Mouse (Mus musculus): ENCODE results near the gene Myo1d. TPM values are rescaled to one million over a fixed set of nuclear protein-coding genes. Genes with fewer than 3 reads are reported as not detected.

The Myo1d gene
- total RNA-seq, 1 experiment from 2014 or later = 82.4 TPM

DNA sequence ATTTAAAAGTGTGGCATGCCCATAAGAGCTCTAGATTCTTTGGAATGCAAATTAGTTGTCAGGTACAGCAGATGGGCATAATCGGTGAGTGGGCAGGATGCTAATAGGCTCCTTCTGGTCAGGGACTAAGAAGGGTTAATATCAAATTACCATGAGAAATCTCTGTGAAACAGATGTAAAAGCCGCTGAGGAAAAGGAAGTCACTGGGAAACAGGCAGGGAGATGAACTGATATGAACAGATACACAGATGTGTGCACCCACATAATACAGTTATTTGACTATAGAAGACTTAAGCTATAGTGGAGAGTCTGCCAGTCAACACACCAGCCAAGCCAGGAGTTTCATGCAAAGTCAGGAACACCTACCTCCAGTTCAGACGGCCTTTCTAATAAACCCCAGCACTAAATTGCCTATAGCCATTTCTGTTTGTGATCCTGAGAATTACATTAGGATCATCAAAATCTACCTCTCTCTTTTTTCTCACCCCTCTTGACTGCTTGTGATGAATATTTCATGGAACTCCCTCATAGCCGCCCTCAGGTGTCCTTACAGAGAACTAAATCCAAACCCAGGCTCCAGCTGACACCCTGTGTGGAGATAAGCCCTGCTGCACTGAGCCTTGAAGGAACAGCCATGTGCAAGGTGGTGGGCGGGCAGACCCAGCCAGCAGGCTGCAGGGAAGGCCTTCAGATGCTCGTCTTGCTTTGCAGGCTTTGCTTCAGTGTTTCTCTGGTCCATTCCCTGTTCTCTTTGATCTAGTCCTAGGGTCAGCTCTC, 164.7 kb downstream of the Myo1d start:
- DNase-seq = no peak

DNA sequence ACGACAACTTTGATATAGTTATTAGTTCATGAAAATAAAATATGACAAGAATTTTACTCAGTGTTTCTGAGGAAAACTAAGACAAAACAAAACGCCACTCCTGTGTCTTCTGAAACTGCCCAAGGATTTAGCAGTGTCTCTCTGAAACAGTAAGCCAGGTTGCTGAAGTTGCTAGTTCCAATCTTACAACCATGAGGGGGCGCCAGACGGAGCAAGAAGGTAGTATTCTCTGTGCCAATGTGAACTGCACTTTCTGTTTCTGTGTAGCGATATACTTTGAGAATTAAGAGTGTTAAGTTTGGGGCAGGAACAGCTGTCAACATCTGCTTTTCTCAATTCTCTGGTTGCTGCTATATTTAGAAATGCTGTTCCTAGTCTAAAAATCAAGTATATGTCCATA, 165.4 kb downstream of the Myo1d start:
- no peak for DNase-seq

DNA sequence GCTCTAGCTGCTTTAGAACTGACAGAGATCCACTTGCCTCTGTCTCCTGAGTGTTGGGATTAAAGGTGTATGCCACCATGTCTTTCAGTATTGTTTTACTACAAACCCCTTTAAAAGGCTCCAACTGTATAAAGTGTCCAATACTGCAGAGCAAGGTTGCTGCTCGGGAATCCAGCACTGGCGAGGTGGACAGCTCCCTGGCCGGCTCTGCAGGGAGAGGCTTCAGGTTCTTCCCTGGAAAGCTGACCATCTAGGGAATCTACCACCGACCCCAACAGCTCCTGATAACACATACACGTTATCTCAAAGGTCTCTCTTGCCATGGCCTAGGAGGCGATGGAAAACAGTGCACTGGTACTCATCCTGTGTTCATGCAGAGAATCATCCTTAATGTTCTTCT, 166.3 kb downstream of the Myo1d start:
- DNase-seq = peak; percentile 36

DNA sequence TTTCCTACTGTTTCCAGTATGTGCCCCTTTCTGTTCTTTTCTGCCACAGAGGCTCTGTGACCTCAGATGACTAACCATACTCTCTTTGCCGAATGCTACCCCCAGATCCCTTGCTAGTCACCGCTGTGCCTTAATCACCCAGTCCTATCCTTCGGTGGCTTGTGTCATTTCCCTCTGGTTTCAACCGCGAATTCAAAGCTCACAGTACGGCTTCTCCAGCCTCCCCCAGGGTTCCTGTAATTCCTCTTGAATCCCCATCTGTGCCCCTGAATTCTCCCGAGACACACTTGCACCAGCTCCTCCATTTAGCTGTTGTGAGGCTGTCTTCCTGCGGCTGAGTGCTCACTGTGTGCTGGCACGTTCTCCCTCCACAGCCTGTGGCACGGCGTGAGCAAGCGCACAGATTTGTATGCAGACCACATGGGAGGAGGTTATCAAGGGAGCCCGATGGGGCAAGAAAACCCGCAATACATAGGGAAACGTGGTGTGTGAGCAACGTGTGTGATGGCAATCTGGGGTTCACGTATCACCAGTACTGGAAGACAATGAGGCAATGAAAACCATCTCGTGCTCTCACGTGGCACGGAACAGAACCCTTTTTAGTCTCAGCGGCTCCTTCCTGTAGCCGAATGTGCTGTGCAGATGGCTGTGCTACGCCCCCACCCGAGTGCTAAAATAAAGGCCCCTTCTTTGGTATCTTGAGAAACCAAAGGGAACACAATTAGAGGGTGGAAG, 177.0 kb downstream of the Myo1d start:
- DNase-seq = no peak

DNA sequence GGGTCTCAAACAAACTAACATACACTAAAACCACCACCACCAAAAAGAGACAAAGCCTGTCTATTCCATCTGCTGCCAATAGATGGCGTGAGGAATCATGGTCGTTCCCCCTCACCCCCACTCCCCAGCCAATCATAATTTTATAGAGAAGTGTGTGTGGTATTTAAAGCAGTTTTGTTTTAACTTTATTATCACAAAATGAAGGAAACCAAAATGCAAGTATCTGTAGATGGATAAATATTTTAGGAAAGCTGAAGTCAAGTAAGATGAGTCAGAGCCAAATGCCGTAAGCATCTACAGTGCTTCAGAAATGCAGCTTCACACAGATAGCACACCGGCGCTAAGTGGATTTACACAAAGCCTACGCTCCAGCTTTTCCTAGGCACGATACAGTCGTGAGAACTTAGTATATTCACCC, 177.8 kb downstream of the Myo1d start:
- DNase-seq = no peak

DNA sequence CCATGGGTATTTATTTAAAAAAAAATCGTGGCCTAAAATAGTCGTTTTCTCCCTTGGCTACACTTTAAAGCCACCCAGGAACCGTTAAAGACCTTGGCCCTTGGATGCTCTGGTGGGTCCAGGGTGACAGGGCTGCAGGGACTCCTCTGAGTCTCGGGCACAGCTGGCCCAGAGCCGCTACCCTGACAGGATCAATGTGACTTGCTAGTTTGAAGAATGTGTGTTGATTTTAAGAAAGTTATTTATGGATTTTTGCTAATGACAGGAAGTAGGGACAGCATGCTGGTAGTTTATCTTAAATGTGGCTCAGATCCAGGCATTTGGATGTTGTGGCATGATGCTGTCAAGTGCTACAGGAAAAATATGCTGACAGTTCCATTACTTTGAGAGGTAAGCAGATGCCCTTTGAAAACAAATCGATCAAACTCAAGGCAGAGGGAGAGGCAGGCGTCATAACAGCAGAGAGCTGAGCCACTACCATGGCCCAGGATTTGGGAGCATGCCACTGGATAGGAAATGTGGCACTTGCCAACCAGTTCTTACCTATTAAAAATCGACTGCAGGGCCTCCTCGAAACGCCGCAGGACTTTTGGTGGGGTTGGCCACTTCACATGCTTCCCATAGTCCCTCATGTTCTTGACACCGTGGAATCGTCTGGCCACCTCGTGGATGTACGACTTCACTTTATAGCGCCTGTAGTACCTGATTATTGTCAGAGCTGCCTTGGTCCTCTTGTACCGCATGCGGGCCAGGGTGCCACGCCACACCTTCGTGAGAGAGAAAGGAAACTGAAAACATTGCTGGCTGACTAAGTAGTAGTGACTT, 178.6 kb downstream of the Myo1d start:
- DNase-seq = no peak

DNA sequence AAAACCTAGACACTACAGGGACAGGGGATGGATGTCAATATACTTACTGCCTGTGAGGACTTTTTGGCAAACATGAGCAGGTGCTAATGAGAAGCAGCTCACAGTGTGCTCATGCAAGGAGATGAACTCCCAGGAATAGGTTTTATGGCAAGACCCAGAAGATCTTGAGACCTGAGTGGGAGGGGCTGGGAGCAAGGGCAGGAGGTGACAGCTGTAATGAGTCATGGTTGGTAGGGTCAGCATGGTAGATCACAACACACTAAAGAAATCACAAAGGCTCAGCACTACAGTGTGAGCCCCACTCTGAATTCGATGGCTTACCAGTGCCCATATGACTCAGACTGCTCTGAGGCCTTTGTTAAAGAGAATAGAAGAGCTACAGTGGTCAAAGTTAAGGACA, 184.3 kb downstream of the Myo1d start:
- no peak for DNase-seq

DNA sequence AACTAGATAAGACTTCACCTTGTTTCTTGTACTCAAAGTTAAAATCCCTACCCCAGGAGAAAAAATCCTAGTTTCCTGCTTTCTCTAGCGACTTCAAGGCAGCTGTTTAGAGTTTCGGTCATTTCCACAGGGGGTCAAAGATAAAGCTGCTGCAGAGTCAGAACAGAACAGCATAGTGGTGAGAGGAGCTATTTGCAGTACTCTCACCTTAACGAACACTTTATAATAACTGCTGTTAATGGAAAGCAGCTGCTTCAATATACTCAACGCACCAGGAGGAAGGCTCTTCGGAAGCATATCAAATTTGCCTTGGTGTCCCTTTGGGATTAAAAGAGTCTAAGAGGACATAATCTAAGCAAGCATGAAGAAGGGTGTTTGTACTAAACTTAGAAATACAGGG, 190.4 kb downstream of the Myo1d start:
- no peak for DNase-seq

DNA sequence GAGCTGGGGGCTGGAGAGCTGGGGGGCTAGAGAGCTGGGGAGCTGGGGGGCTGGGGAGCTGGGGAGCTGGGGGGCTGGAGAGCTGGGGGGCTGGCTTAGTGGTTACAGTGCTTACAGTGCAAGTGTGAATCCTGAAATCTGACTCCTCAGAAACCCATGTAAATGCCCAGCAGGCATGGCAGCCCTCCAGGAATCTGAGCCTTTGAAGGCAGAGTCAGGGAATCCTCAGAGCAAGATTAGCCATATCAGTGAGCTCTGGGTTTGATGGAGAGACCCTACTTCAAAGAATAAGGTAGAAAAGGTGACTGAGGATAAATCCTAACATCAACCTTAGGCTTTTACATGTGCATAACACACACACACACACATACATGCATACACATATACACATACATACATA, 194.1 kb downstream of the Myo1d start:
- DNase-seq = no peak

DNA sequence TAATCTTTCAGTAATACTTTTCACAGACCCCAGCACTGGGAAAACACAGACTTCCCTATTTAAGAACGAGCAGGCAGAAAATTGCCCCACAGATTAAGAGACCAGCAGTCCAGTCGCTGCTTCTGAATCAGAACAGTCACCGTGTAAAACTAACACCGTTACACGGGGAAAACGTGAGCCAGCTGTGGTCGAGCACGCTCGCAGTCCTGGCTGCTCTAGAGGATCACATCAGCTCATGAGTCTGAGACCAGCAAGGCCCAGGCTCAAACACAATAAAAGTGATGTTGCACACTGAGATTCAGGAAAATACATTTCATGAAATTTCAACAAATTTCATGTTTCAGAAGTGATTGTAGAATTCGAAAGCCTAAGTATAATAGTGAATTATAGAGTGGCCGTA, 194.6 kb downstream of the Myo1d start:
- no peak for DNase-seq

DNA sequence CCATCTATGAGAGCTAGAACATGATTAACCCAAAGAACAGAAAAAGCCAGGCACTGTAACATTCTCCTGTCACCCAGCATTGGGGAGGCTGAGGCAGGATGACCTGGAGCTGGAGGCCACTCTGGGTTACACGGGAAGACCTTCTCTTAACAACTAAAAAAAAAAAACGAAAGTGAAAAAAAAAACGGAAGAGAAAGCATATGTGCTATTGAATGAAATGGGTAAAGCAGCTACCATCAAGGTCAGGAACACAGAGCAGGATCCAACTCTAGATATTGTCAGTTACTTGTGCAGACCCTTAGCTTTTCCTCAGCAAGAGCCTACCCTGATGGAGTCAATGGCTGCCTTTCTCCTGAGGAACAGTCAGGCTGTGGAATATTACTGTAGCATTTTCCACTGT, 199.3 kb downstream of the Myo1d start:
- no peak for DNase-seq

DNA sequence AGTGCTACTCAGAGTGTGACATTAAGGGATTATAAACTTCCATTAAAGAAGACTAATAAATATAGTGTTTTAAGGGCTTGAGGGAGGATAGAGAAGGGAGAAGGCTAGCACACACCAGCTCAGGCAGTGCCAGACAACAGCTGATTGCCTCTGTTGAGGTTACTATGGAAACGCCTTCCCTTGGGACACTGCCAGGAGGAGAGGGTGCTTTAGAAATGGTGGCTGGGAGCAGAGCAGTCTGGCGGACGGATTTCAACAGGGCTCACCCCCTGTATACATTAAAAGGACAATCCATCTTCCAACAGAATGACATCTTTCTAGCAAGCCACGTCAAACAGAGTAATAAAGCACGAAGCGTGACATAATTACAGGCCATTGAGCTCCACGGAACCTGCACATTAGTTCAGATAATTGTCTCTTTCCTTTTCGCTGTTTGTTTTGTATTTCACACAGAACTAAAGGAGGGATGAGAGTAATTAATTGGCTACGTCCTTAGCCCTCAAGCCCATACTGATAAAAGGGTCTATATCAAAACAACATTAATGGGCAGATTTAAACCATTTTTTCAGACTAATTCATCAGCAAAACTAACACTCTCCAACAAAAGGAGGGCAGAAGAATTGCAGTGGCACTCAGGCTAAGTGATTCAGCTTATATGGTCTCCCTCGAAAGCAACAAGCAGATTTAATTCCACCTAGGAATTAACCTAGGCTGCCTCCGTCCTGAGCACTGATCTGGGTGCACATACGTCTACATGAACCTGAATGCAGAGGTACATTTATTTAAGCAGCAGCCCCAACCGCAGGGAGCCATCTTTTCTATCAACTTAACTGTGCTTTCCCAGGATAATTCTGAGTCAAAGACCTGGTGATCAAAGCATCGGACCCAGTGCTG, 201.8 kb downstream of the Myo1d start:
- peak; percentile 77 for DNase-seq

DNA sequence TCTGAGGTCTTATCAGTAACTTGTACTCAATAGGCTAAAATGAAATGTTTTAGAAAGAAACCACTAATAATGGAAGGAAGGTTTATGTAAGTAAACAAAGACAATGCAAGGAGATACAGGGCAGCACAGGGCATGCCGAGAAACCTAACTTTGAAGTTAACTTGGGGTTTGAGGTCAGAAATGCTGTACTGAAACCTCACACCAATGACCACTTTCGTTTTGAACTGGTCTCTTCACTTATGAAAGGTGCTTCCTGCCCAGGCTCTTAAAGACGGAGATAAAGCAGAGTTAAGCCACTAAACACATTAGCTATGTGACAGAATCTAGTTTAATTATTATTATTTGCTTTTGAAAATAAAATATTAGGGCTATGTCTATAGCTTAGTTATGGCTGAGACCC, 204.0 kb downstream of the Myo1d start:
- DNase-seq = no peak

DNA sequence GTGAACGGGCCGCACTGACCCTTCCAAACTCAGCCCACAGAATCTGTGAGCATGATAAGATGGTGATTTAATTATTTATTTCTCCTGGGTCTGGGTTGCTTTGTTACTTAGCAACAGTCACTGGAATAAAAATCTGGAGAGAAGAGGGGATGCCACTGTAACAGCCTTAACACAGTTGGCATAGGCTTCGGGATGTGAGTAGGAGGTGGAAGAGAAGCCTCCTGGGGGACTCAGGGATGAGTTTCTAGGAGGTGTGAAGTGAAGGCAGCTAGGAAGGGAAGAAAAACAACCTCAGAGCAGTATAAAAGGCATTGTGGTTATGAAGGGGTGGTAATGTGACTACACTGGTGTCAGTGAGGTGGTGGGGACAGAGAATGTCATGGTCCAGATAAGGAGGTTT, 213.5 kb downstream of the Myo1d start:
- no peak for DNase-seq

DNA sequence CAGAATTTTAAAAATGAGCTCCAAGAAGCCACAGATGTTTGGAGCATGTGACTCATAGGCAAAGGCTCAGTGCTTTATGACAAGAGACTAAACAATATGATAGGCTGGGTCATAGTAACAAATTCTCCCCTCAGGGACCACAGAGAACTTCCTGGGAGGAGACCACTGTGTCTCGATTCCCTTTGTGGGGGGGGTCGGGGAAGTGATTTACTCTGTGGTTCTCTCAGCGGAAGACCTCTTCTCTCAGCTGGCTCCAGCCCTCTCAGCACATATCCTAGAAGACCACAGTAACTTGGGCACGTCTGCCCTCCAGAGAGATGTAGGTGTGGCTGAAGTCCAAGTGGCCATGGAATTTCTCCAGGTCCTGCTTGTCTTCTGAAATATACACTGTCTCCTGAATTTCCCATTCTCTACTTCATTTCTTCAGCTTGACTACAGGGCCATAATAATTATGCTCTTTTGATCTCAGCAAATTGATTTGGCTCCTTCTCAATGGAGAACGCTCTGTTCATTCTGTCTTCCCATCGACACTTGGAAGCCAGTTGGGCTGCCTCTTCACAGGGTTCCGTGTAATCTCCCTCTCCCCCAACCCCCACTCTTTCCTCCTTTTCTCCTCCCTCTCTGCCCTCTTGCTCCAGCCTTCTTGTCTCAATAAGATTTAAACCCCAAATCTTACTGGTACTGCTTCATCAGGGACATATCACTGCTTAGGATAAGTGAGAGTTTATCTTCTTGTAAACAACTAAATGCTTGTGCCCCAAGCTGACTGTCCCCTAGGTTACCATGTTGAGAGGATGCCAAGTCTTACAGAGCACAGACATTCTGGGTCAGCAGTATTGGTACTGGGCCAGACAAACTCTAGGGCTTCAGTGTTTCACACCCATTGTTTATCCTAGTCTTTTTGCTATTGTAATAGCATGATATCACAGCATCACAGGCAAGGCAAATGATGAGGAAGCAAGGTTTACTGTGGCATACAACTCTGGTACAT, 214.6 kb downstream of the Myo1d start:
- DNase-seq = no peak

DNA sequence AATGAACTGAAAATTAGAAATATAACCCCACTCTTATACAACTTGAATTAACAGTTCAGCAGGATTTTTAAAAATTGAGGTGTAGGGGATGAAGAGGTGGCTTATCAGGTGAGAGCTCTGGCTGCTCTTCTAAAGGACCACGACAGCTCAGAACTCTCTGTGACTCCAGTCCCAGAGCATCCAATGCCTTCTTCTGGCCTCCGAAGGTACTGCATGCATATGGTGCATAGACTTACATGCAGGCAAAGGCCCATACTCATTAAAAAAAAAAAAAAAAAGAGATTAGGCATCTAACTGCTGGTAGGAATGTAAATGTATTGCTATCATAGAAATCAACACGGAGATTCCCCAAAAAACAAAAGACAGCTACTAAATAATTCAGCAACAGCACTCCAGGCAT, 217.3 kb downstream of the Myo1d start:
- no peak for DNase-seq

DNA sequence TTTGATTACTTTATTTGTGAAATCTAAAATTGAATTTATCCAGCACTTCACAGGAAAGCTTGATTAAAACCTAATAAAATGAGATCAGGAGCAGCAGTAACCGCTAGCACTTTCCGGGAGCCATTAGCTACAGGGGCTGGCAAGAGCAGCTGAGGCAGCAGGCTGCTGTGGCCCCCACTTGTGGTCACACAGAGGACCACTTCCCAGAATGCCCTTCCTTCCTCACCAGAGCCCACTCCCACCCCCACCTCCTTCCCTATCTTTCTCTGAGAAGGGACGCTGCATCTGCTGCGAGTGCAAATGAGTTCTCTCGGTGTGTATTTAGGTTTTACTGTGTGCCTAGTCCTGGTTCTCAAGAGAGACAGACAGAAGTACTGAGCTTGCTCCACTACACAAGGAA, 219.1 kb downstream of the Myo1d start:
- DNase-seq = no peak

DNA sequence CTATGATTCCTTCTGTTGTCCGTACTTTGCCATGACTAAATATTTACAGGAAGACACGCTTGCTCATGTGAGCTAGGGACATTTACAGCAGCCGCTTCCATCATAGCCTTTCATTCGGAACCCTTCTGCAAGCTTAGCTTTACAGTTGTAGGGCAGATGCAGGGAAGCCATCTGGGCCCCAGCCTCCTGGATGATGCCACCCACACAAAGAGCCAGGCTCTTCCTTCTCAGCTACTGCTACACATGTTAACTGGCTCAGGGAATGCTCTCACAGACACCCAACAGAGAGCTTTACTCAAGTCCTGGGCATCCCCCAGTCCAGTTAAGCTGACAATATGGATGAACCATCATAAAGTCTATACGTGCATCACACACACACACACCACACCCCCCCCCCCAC, 224.4 kb downstream of the Myo1d start:
- no peak for DNase-seq

DNA sequence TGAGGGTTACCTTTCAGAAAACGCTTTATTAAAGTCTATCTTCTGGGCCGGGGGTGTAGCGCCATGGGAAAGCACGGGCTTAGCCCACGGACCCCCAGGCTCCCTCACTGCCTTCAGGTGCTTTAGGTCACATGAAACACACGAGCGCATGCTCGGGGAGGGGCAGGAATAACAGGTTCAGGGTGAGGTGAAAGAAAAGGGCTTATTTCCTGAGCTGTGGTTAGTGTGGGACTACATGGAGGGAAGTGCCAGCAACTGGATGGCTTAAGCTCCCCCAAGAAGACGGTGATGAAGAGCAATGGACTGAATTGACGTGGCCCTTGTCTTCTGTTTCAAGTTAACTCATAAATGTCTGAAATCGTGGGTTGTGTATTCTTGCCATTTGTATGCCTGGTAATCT, 226.8 kb downstream of the Myo1d start:
- no peak for DNase-seq

DNA sequence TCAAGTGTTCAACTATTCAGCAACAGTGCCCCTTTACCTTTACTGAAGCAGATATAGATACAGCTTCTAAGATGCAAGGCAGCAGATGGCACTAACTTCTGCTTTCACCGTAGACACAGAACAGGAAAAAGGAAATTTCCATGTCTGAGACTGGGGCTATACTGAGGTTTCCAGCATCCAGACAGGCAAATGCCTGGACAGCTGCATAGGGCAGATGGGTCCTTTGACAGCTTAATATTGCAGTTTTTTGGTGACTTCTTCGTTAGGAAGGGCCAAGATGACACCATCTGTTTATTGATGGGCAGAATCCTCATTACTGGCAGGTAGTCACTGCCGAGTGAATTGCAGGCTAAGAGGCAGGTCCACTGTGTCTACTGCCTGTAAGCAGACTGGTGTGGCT, 228.2 kb downstream of the Myo1d start:
- no peak for DNase-seq

DNA sequence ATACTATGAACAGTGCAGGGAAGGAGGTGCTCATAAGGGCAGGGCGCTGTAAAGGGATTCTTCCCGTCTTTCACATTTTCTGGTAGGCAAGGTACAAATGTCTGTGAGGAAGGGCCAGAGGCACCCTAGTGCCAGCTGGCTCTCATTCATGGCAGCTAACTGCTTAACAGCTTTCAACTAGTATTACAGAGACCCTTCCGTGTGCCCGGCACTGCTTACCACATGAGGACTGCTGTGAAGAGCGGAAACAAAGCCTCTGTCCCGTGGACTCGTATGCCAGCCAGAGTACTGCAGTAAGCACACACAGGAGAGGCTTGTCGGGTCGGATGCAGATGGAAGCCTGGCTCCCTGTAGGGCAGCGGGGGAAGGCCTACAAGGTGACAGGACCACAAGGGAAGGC, 229.6 kb downstream of the Myo1d start:
- DNase-seq = no peak
